In the genomic region with DNA sequence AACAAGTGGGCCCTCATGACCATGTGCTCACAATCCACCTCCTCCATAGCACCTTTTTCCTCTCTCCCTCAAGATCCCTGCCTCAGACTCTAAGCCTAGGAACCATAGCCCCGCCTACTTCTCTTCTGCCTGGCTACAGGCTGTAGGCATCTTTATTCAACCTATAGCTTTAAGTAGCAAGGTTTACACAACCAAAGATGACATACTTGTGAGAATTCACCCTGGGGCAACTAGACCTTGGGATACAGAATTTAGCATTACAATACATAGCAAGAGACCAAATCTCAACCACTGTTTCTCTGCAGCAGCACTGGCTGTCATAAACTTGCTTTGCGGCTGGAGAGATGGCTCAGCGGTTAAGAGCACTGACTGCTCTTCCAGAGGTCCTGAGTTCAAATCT, we compare ENCODE assay signal across 34 mouse cellular contexts. TPM values are rescaled to one million over a fixed set of nuclear protein-coding genes. Genes with fewer than 3 reads are reported as not detected.
"Had no signal": no experiment of that assay in that cellular context is flagged by ENCODE, and none has a peak within 500 bp of the region (broad histone marks: within the 10 kb centered on the region; RNA-seq: fewer than 3 reads in every experiment).

No protein-coding gene starts in this region.

- H3K4me2 ChIP-seq: heart, embryonic 11.5 days; heart, embryonic 13.5 days; heart, embryonic 15.5 days; hindbrain, embryonic 12.5 days; hindbrain, embryonic 14.5 days; kidney, embryonic 15.5 days; limb, embryonic 13.5 days; limb, embryonic 15.5 days; liver, embryonic 12.5 days had no signal

- H3K27me3 ChIP-seq: heart, embryonic 13.5 days; heart, embryonic 15.5 days; hindbrain, embryonic 12.5 days; kidney, embryonic 15.5 days; limb, embryonic 13.5 days; limb, embryonic 15.5 days; liver, embryonic 12.5 days had no signal

- H3K9me3 ChIP-seq: heart, embryonic 13.5 days; heart, embryonic 15.5 days; hindbrain, embryonic 10.5 days; hindbrain, embryonic 12.5 days; kidney, embryonic 15.5 days; limb, embryonic 13.5 days; limb, embryonic 15.5 days; liver, embryonic 12.5 days had no signal

- DNase-seq: gastrocnemius, adult 2 months; gastrocnemius, postnatal 10 days; gastrocnemius, postnatal 25 days; heart, adult 2 months; heart, postnatal 14 days; heart, postnatal 4 days; kidney, adult 11 months; kidney, adult 2 months; kidney, adult 9 months; kidney, postnatal 14 days; kidney, postnatal 36 days; layer of hippocampus, adult 9-11 months; layer of hippocampus, postnatal 36 days; left cerebral cortex, postnatal 4 days had no signal

- H3K9ac ChIP-seq: heart, embryonic 13.5 days; heart, embryonic 15.5 days; hindbrain, embryonic 12.5 days; hindbrain, embryonic 14.5 days; kidney, embryonic 15.5 days; limb, embryonic 13.5 days; limb, embryonic 15.5 days; liver, embryonic 12.5 days; liver, embryonic 14.5 days had no signal

- H3K27ac ChIP-seq: heart, adult 2 months; heart, embryonic 13.5 days; heart, embryonic 15.5 days; hindbrain, embryonic 10.5 days; hindbrain, embryonic 12.5 days; hindbrain, embryonic 14.5 days; kidney, embryonic 15.5 days; kidney, postnatal 0 days; limb, embryonic 13.5 days; limb, embryonic 15.5 days; liver, embryonic 12.5 days; liver, embryonic 14.5 days had no signal

- ATAC-seq: hindbrain, embryonic 16.5 days; intestine, embryonic 16.5 days; liver, embryonic 12.5 days had no signal

- H3K4me3 ChIP-seq: gastrocnemius, adult 2 months; heart, adult 2 months; heart, embryonic 13.5 days; heart, embryonic 15.5 days; hindbrain, embryonic 10.5 days; hindbrain, embryonic 12.5 days; kidney, embryonic 15.5 days; limb, embryonic 13.5 days; limb, embryonic 15.5 days; liver, embryonic 12.5 days had no signal

RNA-seq across cellular contexts. Expression of gene Gal3st2, which starts 51.1 kb away (rescaled TPM):
- total RNA-seq: gastrocnemius, adult 2 months; gastrocnemius, postnatal 10 days; gastrocnemius, postnatal 25 days; granulocyte monocyte progenitor cell, adult 5-6 weeks; layer of hippocampus, adult 18-20 months; left cerebral cortex, postnatal 10 days; left cerebral cortex, postnatal 4 days had no signal
- polyA plus RNA-seq: heart, postnatal 0 days; hindbrain, embryonic 10.5 days; hindbrain, embryonic 12.5 days; hindbrain, embryonic 14.5 days; hindbrain, embryonic 16.5 days; limb, embryonic 13.5 days; limb, embryonic 15.5 days; liver, adult 2 months; liver, embryonic 12.5 days; liver, embryonic 14.5 days; liver, embryonic 16.5 days had no signal
